Mouse (Mus musculus) urinary bladder, postnatal 25 days (tissue): ENCODE data around the gene 5330417H12Rik.

Experiments used
- DNase-seq: peaks from one replicate; pipeline ENCODE4 v3.0.0; 2022; ENCODE audit warnings: low spot score

5330417H12Rik gene

DNA sequence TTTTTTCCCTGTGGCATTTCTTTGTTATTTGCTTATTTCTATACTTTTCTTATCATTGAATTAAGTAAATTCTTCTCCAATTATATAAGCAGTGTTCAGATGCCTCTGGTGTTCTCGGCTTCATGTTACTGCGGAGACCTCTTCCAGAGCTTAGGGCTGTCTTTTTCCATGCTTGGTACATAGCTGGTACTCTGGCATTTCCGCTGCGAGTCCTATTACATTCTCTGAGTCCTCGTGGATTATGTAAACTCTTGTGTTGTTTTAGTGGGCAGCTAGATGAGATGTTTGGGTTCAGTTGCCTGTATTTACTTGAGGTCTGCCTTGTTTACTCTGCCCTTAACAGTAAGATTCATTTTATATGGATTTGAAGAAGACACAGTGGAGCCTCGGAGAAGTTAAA lies 820 bp upstream of the 5330417H12Rik start:
- no peak for DNase-seq

DNA sequence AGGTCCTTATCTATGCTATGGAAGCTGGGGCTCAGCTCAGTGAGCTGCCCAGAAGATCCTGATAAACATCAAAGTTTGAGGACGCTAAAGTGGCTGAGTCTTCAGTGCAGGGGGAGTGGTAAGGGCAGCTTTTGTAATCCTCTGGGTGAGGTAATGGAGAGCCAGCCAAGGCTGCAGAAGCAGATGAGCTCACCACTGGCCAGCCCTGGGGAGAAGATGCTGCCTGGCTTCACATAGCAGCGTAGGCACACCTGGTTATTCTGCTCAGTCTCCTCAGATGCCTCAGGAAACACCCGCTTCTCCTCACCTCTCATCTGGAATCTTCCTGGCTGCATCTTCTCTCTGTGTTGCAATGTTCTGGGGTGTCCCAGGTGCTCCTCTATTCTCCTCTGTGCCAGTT lies 529 bp downstream of the 5330417H12Rik start:
- DNase-seq = no peak

- no peak for DNase-seq
Observed at GRCm38 (mm10) chr7:107620137-107620536, 4.8 kb downstream of the 5330417H12Rik start.

- no peak for DNase-seq
Observed at GRCm38 (mm10) chr7:107619225-107619624, 5.7 kb downstream of the 5330417H12Rik start.

- DNase-seq = no peak
Observed at GRCm38 (mm10) chr7:107618028-107618992, 6.7 kb downstream of the 5330417H12Rik start.

GRCm38 (mm10) chr7:107610880-107611279 lies 14.1 kb downstream of the 5330417H12Rik start:
- DNase-seq = no peak

- DNase-seq = no peak
Observed at GRCm38 (mm10) chr7:107609622-107610255, 15.2 kb downstream of the 5330417H12Rik start.

- DNase-seq = no peak
Observed at GRCm38 (mm10) chr7:107607766-107608165, 17.2 kb downstream of the 5330417H12Rik start.

GRCm38 (mm10) chr7:107602913-107603312 lies 22.0 kb downstream of the 5330417H12Rik start:
- no peak for DNase-seq

DNA sequence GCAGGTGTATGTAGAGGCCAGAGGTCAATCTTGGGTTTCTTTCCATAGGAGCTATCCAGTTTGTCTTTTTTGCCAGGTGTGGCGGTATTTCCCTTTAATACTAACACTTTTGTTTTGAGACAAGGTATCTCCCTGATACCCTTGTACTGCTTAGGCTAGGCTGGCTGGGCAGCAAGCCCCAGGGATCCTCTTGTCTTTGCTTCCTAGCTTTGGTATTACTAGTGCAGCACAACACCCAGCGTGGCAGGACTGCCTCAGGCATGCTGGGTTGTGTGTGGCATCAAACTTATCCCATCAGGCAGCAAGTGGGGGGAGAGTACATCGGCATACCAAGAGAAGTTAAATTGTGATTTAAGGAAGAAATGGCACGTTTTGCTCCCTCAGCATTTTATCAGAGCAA lies 22.5 kb downstream of the 5330417H12Rik start:
- no peak for DNase-seq

DNA sequence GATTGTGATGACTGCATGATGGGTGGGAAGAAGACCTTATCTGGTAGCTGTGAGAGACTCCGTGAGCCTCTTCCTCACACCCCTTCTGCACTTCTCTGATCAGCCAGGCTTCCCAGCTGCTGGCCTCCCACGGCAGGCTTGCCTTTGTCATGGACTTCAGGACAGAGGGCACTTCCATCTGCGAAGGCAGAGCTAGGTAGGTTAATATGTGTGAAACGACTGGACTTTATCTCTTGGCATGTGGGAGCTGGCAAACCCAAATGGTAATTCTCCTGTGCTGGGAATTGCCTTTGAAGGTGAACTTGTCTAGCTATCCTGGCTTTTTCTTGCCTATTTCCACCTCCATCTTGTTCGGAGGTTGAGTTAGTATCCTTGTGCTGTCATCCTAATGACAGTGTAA lies 24.3 kb downstream of the 5330417H12Rik start:
- DNase-seq = no peak

GRCm38 (mm10) chr7:107597956-107598355 lies 27.0 kb downstream of the 5330417H12Rik start:
- no peak for DNase-seq

DNA sequence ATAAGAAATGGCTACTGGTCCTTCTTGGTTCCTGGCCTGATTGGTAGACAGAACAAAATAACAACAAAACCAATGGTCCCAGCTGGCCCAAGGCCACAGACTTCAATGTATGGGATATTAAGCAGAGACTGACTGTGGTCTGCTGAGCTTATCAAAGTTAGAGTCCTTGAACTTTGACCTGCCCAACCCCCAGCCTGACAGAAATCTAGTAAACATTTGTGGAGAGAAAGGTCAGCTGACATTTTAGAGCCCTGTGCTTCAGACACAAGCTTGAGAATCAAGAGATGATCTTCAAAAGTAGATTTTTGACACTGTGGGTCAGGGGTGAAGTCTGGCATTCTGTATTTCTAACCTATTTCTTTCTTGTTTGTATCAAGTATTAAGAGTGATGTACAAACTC lies 28.2 kb downstream of the 5330417H12Rik start:
- no peak for DNase-seq

DNA sequence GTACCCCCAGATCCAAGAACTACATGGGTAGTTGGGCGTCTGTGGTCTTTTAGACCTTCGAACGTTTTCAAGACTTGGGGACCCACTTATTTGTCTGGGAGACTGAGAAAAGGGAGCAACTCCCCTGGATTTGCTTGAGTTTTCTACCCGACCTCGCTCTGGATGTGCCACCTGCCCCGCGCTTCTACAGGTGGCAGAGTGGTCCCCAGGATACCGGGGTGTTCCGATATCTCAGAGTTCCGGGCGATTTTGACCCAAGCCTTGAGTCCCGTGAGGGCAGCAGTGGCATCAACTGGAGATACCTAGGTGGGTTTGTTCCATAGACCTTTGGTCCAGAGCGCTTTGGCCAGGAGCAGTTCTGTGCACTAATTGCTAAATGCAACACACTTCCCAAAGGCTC lies 29.5 kb downstream of the 5330417H12Rik start:
- DNase-seq = no peak

DNA sequence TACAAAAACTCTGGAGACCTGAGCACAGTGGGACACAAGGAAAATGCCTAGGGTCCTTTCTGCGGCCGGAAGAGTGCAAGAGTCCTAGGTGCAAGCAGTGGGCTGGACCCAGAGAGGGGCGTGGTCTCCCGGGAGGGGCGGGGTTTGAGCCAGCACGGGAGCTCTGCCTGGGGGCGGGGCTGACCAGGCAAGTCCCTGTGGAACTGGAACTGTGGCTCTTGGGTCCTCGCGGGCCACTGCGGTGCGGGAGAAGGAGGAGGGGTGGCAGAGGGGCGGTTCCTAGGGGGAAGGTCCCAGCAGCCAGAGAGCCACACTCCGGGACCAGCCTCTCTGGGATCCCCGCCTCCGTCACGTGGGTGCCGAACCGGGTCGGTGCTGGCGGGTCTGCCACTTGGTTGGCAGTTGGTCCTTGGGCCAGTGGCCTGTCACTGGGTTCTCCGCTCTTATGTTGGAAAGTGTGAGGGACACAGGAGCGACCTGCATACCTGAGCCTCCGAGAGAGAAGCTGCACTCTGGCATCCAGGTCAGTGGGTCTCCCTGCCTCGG lies 30.0 kb downstream of the 5330417H12Rik start, which contains the start of gene Ppfibp2:
Gene Ppfibp2, plus strand, starts transcription at position 351 of the 546 bp plus-strand sequence.
- DNase-seq = peak; percentile 96

GRCm38 (mm10) chr7:107594325-107594856 lies 30.6 kb downstream of the 5330417H12Rik start:
- peak; percentile 35 for DNase-seq

DNA sequence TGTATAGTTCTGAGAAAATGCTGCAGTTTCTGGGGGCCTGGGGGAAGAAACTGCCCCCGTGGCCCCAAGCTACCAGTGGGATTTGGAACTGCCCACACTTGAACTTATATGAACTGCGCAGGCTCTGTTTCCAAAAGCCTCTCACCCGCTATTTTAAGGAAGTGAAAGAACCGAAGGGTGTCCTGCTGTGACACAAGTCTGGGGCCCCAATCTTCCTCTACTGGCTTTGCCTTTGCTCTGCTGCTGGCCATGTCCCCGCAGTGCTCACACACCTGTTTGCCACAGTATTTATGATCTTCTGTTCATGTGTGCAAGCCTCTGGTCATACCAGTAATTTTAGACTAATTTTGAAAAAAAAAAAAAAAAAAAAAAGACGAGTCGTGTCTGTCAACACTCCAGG lies 31.1 kb downstream of the 5330417H12Rik start:
- no peak for DNase-seq

DNA sequence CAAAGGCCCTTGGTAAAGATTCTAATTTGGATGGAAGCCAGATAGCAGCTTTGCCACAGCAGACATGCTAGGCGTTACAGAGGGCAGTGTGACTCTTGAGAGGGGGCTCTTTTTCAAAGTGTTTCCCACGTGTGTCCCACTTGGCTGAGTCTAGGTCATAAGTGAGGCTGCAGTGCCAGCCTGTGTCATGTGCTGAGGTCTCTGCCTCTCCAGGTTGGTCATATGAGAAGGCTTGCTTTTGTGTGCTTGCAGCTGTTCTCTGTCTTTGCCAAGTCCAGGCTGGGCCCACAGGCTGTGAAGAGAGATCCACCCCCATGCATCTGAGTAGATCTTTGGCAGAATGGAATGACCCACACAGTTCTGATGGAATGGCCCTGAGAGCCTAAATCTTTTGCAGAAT lies 32.3 kb downstream of the 5330417H12Rik start:
- no peak for DNase-seq

DNA sequence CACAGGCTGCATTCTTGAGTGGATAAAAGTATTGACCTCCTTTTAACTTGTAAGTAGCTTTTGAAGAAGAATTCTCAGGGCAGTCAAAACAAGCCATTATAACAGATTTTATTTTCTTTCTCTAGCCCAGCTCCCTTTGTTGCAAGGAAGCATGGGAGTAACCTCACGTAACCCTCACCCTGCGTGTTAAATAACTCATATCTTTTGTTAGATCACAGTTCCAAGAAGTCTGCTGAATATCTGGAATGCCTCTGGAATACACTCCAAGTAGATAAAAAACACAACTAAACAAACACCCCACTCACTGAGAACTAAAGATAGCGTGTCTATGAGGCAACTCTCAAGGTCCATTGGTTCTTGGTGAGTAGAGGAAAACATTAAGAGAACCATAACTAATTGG lies 50.7 kb downstream of the 5330417H12Rik start:
- no peak for DNase-seq
